In the genomic region with DNA sequence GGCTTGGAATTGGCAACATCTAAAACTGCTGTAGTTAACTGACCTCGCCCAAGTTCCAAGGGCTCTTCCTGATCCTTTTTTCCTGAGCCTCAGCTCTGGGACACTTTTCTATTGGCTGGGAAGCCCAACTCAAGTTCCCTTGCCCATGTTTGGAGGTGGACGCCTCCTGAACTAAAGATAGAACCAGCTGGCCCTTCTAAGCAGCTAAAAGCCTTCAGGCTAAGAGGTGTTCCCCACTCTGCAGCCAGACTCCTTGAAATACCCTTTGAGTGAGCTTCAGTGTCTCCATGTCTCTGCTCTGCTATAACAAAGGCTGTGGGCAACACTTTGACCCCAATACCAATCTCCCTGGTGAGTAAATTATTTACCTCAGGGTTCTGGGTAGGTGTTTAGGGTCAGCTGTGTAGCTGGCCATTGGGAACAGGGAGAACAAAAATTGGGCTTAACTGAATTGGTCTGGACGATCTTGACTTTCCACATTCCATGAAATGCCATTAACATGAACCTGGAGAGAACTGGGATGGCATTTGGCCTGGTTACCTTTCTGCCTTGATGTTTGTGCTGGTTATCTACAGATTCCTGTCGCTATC, we compare ENCODE assay signal across 12 mouse cellular contexts. TPM values are rescaled to one million over a fixed set of nuclear protein-coding genes. Genes with fewer than 3 reads are reported as not detected.
DNase-seq lines count a peak whose midpoint lies in the region; ATAC-seq and TF ChIP-seq lines count a peak whose summit lies in the region.
"Had no signal": no experiment of that assay in that cellular context is flagged by ENCODE, and none has a peak within 500 bp of the region (broad histone marks: within the 10 kb centered on the region; RNA-seq: fewer than 3 reads in every experiment).

A gene (plus strand): TSS at position 203 of the 590 bp plus-strand sequence.

- DNase-seq in ES-CJ7 (ENCODE audit: low read depth, low spot score) = peak; percentile 12
- peak; percentile 58 for DNase-seq in gastrocnemius, adult 2 months
- DNase-seq in kidney, postnatal 36 days = peak; percentile 5 to 29
- DNase-seq in cerebellum, adult 9-11 months = no peak
- no peak for DNase-seq in ovary, postnatal 36 days (ENCODE audit: low spot score)
- no peak for DNase-seq in left cerebral cortex, postnatal 25 days (ENCODE audit: low spot score in 2 of 2)
- DNase-seq: adrenal gland, adult 2 months; retina, postnatal 1 day had no signal

- H3K9me3 ChIP-seq in heart, embryonic 13.5 days = no peaks in the 10 kb centered on the region
- H3K9me3 ChIP-seq: stomach, embryonic 15.5 days had no signal

- H3K27me3 ChIP-seq in heart, embryonic 13.5 days (replicated peaks) = peaks cover 4% of the 10 kb centered on the region; the same call in 1 of the 2 replicates
- H3K27me3 ChIP-seq: stomach, embryonic 15.5 days had no signal

- intact Hi-C loops in gastrocnemius, adult 2 months (cut with DNase I) = no loop called here
- intact Hi-C loops in left cerebral cortex, postnatal 25 days (cut with DNase I) = no loop called here

- peak; percentile 63 for ATAC-seq in heart, embryonic 13.5 days (ENCODE audit: extremely low read depth, insufficient number of reproducible peaks, low FRiP score, low TSS enrichment)
- ATAC-seq: intestine, postnatal 0 days had no signal

- peak within 1 kb of the TSS; percentile 87 for H3K27ac ChIP-seq in gastrocnemius, adult 2 months
- peak within 1 kb of the TSS; percentile 81 for H3K27ac ChIP-seq in heart, embryonic 13.5 days (replicated peaks)
- H3K27ac ChIP-seq: macrophage; stomach, embryonic 15.5 days had no signal

- H3K4me2 ChIP-seq in heart, embryonic 13.5 days = peak within 1 kb of the TSS; percentile 51
- H3K4me2 ChIP-seq: stomach, embryonic 15.5 days had no signal

- 52% methylated on average over 4 of the region's 4 CpGs for WGBS in heart, embryonic 13.5 days

- no peaks in the 10 kb centered on the region for H3K4me1 ChIP-seq in heart, embryonic 13.5 days
- H3K4me1 ChIP-seq: stomach, embryonic 15.5 days had no signal

- H3K9ac ChIP-seq in heart, embryonic 13.5 days = peak within 1 kb of the TSS; percentile 67
- H3K9ac ChIP-seq: stomach, embryonic 15.5 days had no signal

- TF ChIP-seq CTCF in gastrocnemius, adult 2 months (IDR thresholded peaks at IDR 0.05) = no peak

- H3K36me3 ChIP-seq in heart, embryonic 13.5 days = peaks cover 87% of the 10 kb centered on the region

- peak within 1 kb of the TSS; percentile 69 for H3K4me3 ChIP-seq in gastrocnemius, adult 2 months
- H3K4me3 ChIP-seq in heart, embryonic 13.5 days = peak within 1 kb of the TSS; percentile 34
- H3K4me3 ChIP-seq: stomach, embryonic 15.5 days had no signal

RNA-seq across cellular contexts. Expression of the gene that starts here (rescaled TPM):
- 100 to 1,000 TPM; 121 to 175 TPM for total RNA-seq in gastrocnemius, adult 2 months (2021)
- 49.5 and 56.2 TPM in 2 replicates for polyA plus RNA-seq in heart, embryonic 13.5 days (2015; fragmentation: Nextera tagmentation; extraction: Ambion mirVana)
- 1 to 10 TPM in 1 of 2 experiments, under 1 TPM in 1; 0.66 to 1.2 TPM for total RNA-seq in left cerebral cortex, postnatal 25 days (2021)
- polyA plus RNA-seq: macrophage had no signal

Comparison
In these comparisons a context has a peak if more than half of its experiments do, and no peak if none do; other contexts are left out.
1. RNA of the gene that starts here (total RNA-seq): 121 to 175 TPM in gastrocnemius, adult 2 months; 0.66 to 1.2 TPM in left cerebral cortex, postnatal 25 days; every median in the first group is over 10 times any median in the second.
2. DNase-seq: peak in ES-CJ7 (single experiment), gastrocnemius, adult 2 months (single experiment) and kidney, postnatal 36 days (2 of 2); none in cerebellum, adult 9-11 months (single experiment), ovary, postnatal 36 days (single experiment) and left cerebral cortex, postnatal 25 days (0 of 2).